Mouse (Mus musculus) intestine, embryonic 15.5 days (tissue): ENCODE measurements around the gene Pramel5. TPM values are rescaled to one million over a fixed set of nuclear protein-coding genes. Genes with fewer than 3 reads are reported as not detected.
"Not testable (repeated sequence)": the region's sequence is repeated elsewhere in the genome, so short reads cannot be mapped to it uniquely, and the experiment has no call there.

ENCODE experiments used
- ATAC-seq: fragments of 200-750 bp; cut with Nextera tagmentation; 2 replicates; pipeline ENCODE4 v1.8.0; 2017; ENCODE audit warnings: moderate TSS enrichment, moderate library complexity
- H3K27ac ChIP-seq: fragments of 300-500 bp; sonication (generic); 2 replicates; pipeline ENCODE4 v1.5.1; 2015; ENCODE audit warnings: mild to moderate bottlenecking, inconsistent platforms
- H3K27me3 ChIP-seq: fragments of 300-500 bp; sonication (generic); replicated peaks from 2 replicates; pipeline ENCODE4 v1.6.1; 2015; ENCODE audit warnings: inconsistent platforms
- H3K36me3 ChIP-seq: fragments of 300-500 bp; sonication (generic); 2 replicates; pipeline ENCODE4 v1.6.1; 2015; ENCODE audit warnings: inconsistent platforms
- H3K4me1 ChIP-seq: fragments of 300-500 bp; sonication (generic); replicated peaks from 2 replicates; pipeline ENCODE4 v1.6.1; 2015; ENCODE audit warnings: inconsistent platforms
- H3K4me2 ChIP-seq: fragments of 300-500 bp; sonication (generic); replicated peaks from 2 replicates; pipeline ENCODE4 v1.6.1; 2015; ENCODE audit warnings: mild to moderate bottlenecking, inconsistent platforms
- H3K4me3 ChIP-seq: fragments of 300-500 bp; sonication (generic); replicated peaks from 2 replicates; pipeline ENCODE4 v1.5.1; 2015; ENCODE audit warnings: inconsistent platforms
- H3K9ac ChIP-seq: fragments of 300-500 bp; sonication (generic); 2 replicates; pipeline ENCODE4 v1.6.1; 2015; ENCODE audit warnings: inconsistent platforms
- H3K9me3 ChIP-seq: fragments of 300-500 bp; sonication (generic); 2 replicates; pipeline ENCODE4 v1.6.1; 2016; ENCODE audit warnings: inconsistent platforms
- WGBS: fragments of 180-500 bp; shearing (Covaris S2); methylation state at CpG from one replicate; pipeline ENCODE4 v1.1.7; 2015; 5-methylcytosine and 5-hydroxymethylcytosine counted together
- polyA plus RNA-seq: library from polyadenylated mRNA; unstranded; fragments of >200 nt; fragmentation: Nextera tagmentation; extraction: Ambion mirVana; gene quantifications from 2 replicates; pipeline ENCODE4 v1.2.1, GENCODE M21; 2015

Gene Pramel5
- not detected in 2 replicates for polyA plus RNA-seq

GRCm38 (mm10) chr4:144280388-144280787, at the start of gene Pramel5:
Pramel5 (minus strand) TSS chr4:144280488.
- H3K27me3 ChIP-seq, H3K36me3 ChIP-seq, ATAC-seq, H3K27ac ChIP-seq, H3K4me3 ChIP-seq, H3K4me1 ChIP-seq, H3K9ac ChIP-seq, H3K9me3 ChIP-seq, H3K4me2 ChIP-seq: not testable (repeated sequence)
- WGBS = 86% methylated on average over 1 of the region's 1 CpGs

DNA sequence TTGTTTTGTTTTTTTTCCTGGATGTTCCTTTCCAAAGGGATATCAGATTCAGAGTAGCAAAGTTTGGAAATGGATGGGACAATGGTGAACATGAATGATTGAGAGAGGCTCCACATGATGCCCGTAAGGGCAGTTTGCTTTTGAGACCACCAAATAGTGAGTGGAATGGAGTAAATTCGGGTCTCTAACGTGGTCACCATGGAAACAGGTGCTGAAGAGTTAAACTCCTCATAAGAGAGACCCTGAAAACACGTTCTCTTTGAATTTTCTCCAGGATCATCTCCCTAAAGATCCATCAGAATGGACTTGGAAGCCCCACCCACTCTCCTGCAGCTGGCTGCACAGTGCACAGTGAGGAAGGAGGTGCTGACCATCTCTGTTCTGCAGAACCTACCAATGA, 49.7 kb upstream of the Pramel5 start, which contains the start of gene Gm13128:
Gene Gm13128, plus strand, starts transcription at position 301 of the 400 bp plus-strand sequence.
- WGBS = 73% methylated on average over 4 of the region's 4 CpGs
- not testable (repeated sequence) for H3K27ac ChIP-seq, H3K4me1 ChIP-seq, H3K27me3 ChIP-seq, ATAC-seq, H3K9me3 ChIP-seq, H3K36me3 ChIP-seq, H3K4me2 ChIP-seq, H3K9ac ChIP-seq, H3K4me3 ChIP-seq

GRCm38 (mm10) chr4:144312666-144313460, 32.6 kb upstream of the Pramel5 start:
- WGBS = 77% methylated on average over 2 of the region's 2 CpGs
- not testable (repeated sequence) for H3K27ac ChIP-seq, H3K27me3 ChIP-seq, H3K4me3 ChIP-seq, H3K4me2 ChIP-seq, H3K36me3 ChIP-seq, H3K9me3 ChIP-seq, H3K9ac ChIP-seq, ATAC-seq, H3K4me1 ChIP-seq

DNA sequence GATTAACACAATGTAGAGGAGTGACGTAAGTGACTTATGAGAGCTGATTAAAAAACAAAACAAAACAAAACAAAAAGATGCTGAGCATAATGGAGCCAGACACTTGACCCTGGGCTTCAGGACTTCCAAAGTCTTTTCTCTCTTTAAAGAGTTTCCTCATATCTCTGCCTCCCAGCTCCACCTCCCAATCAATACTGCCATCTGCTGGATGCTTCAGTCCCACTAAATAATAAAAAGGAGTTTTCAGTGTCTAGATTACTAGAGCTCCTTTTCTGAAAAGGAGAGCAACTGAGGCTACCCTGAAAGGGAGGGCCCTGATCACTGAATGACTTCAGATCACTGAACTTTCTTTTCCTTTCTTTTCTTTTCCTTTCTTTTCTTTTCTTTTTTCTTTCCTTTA, 19.1 kb upstream of the Pramel5 start:
- ATAC-seq, H3K4me3 ChIP-seq: not testable (repeated sequence)

GRCm38 (mm10) chr4:144254768-144255167, 25.5 kb downstream of the Pramel5 start:
- not testable (repeated sequence) for ATAC-seq, H3K27ac ChIP-seq, H3K9ac ChIP-seq, H3K4me3 ChIP-seq, H3K36me3 ChIP-seq, H3K4me2 ChIP-seq, H3K4me1 ChIP-seq, H3K27me3 ChIP-seq, H3K9me3 ChIP-seq

More for the DNA sequence above, 19.1 kb upstream of the Pramel5 start:
- not testable (repeated sequence) for H3K4me2 ChIP-seq, H3K9me3 ChIP-seq, H3K36me3 ChIP-seq, H3K4me1 ChIP-seq, H3K27ac ChIP-seq, H3K9ac ChIP-seq, H3K27me3 ChIP-seq
- 54% methylated on average over 1 of the region's 1 CpGs for WGBS

Other genes with a start within 250 kb of the Pramel5 start
- gene Pramel4, start 221.4 kb downstream of the Pramel5 start, polyA plus RNA-seq = not detected in 2 replicates
- not detected in 2 replicates for gene Gm13102, start 174.0 kb downstream of the Pramel5 start, polyA plus RNA-seq
- not detected in 2 replicates for gene Oog3, start 117.8 kb downstream of the Pramel5 start, polyA plus RNA-seq
- not detected in 2 replicates for gene Oog2, start 89.8 kb downstream of the Pramel5 start, polyA plus RNA-seq
- not detected in 2 replicates for gene C87977, start 67.2 kb downstream of the Pramel5 start, polyA plus RNA-seq
- gene Gm13128, start 49.8 kb upstream of the Pramel5 start, polyA plus RNA-seq = not detected in 2 replicates
- not detected in 2 replicates for gene Gm13119, start 77.5 kb upstream of the Pramel5 start, polyA plus RNA-seq
- gene Pramef20, start 97.4 kb upstream of the Pramel5 start, polyA plus RNA-seq = not detected in 2 replicates
- gene Pramef12, start 128.0 kb upstream of the Pramel5 start, polyA plus RNA-seq = not detected in 2 replicates
- not detected in 2 replicates for gene 1700012P22Rik, start 158.3 kb upstream of the Pramel5 start, polyA plus RNA-seq
- gene Gm9944, start 172.8 kb upstream of the Pramel5 start, polyA plus RNA-seq = not detected in 2 replicates
- not detected in 2 replicates for gene Aadacl3, start 183.3 kb upstream of the Pramel5 start, polyA plus RNA-seq
- gene 9430007A20Rik, start 239.3 kb upstream of the Pramel5 start, polyA plus RNA-seq = not detected in 2 replicates